Mouse (Mus musculus) heart, adult 11 months (tissue): ENCODE measurements at regions not wholly inside any gene's neighbourhood (a gene's known extent, or its start where the extent isn't known, plus 50 kb on each side); places are given as distances from the start of the nearest gene placed in this dataset.
A peak's percentile ranks its signal among the peaks of the same experiment; 100 is the strongest.

Experiments
- DNase-seq: peaks from one replicate; pipeline ENCODE4 v3.0.0; 2022

- no peak for DNase-seq
Measured at GRCm38 (mm10) chr3:114463267-114463666, 432.9 kb downstream of the Col11a1 start.

DNA sequence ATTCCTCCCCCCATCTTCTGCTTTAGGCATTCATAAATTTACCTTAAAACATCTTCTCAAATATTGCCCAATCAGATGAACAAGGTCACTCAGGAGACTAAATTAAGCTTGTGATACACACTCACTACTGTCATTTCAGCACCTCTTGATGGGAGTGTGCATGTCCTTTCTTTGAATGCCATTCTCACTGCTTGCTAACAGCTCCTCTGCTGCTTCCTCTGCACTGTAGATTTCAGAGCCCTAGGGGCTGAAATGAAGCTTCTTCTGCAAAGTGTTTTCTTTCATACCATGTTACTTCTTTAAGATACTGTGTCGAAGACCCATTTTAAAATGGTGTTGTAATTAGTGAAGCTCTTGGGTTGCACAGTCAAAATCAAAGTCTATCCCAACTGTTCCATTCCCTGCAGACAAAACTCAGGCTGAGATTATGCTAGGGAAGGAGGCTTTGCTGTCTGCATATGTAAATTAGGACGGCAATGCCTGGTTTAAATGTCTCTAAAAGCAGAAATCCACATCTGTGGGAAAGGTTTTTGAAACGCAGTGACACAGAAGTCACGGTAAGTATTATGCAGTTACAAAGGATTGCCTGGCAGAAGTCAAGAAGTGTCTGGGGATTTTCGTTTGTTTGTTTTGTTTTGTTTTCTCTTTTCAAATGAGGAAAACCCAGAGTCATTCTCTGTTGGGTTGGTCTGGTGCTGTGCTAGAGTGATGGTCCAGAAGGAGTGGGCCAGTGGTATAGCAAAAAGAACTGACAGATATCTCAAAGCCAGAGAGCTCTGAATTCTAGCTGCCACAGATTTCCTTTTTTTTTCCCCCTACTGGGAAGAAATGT lies 433.6 kb downstream of the Col11a1 start:
- DNase-seq = no peak

- no peak for DNase-seq
Measured at GRCm38 (mm10) chr3:114464546-114464888, 434.2 kb downstream of the Col11a1 start.

- DNase-seq = no peak
Measured at GRCm38 (mm10) chr3:114483904-114484303, 420.0 kb upstream of the Olfm3 start.

GRCm38 (mm10) chr3:114507690-114508332 lies 396.1 kb upstream of the Olfm3 start:
- DNase-seq = peak; percentile 80

DNA sequence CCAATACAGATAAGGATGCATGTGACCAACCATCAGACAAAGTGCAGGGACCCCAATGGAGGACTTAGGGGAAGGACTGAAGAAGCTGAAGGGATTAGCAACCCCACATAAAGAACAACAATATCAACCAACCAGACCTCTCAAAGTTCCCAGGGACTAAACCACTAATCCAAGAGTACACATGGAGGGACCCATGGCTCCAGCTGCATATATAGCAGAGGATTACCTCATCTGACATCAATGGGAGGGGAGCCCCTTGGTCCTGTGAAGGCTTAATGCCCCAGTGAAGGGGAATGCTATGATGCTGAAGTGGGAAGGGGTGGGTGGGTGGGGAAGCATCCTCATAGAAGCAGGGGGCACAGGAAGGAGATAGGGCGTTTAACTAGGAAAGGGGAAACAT lies 388.6 kb upstream of the Olfm3 start:
- DNase-seq = peak; percentile 61

- peak; percentile 33 for DNase-seq
Measured at GRCm38 (mm10) chr3:114544353-114544752, 359.5 kb upstream of the Olfm3 start.

- DNase-seq = peak; percentile 61
Measured at GRCm38 (mm10) chr3:114547218-114547617, 356.7 kb upstream of the Olfm3 start.

- no peak for DNase-seq
Measured at GRCm38 (mm10) chr3:114570978-114571377, 332.9 kb upstream of the Olfm3 start.
